Mouse (Mus musculus): Measurements from ENCODE around the gene Tpo. TPM values are rescaled to one million over a fixed set of nuclear protein-coding genes. Genes with fewer than 3 reads are reported as not detected.

The Tpo gene
- not detected in 2 replicates for polyA plus RNA-seq (2016; fragmentation: Nextera tagmentation; extraction: Ambion mirVana)

- Histone ChIP-seq H3K9me3 (no peaks in the 10 kb centered on the region), H3K4me2 (no peak within 1 kb of the TSS), H3K4me1 (0 out of 2 replicates have a peak, but pooled peaks cover 7% of the 10 kb centered on the region), H3K4me3 (replicated peaks) (no peak within 1 kb of the TSS), H3K27me3 (no peaks in the 10 kb centered on the region), H3K36me3 (replicated peaks) (no peaks in the 10 kb centered on the region), H3K9ac (no peak within 1 kb of the TSS), H3K27ac (no peak within 1 kb of the TSS)
- ATAC-seq (ENCODE audit: low FRiP score) = no peak
- 90% methylated on average over 4 of the region's 4 CpGs for WGBS
Observed at GRCm38 (mm10) chr12:30132524-30132923, at the start of gene Tpo. TSS of gene Tpo (minus strand) at chr12:30132624.

- Histone ChIP-seq H3K4me2 (no peak overlapping the region), H3K9ac (no peak overlapping the region), H3K27ac (no peak overlapping the region), H3K27me3 (no peaks in the 10 kb centered on the region), H3K4me1 (no peaks in the 10 kb centered on the region), H3K9me3 (no peaks in the 10 kb centered on the region), H3K4me3 (replicated peaks) (no peak overlapping the region), H3K36me3 (replicated peaks) (no peaks in the 10 kb centered on the region)
- 85% methylated on average over 3 of the region's 3 CpGs for WGBS
- no peak for ATAC-seq (ENCODE audit: low FRiP score)
Observed at GRCm38 (mm10) chr12:30181721-30182120, 49.3 kb upstream of the Tpo start.

GRCm38 (mm10) chr12:30179623-30180022 lies 47.2 kb upstream of the Tpo start:
- Histone ChIP-seq H3K27ac (no peak overlapping the region), H3K9ac (no peak overlapping the region), H3K4me3 (replicated peaks) (no peak overlapping the region), H3K4me2 (no peak overlapping the region), H3K27me3 (no peaks in the 10 kb centered on the region), H3K4me1 (no peaks in the 10 kb centered on the region), H3K36me3 (replicated peaks) (no peaks in the 10 kb centered on the region), H3K9me3 (no peaks in the 10 kb centered on the region)
- no peak for ATAC-seq (ENCODE audit: low FRiP score)
- WGBS = 90% methylated on average over 1 of the region's 1 CpGs

GRCm38 (mm10) chr12:30177966-30178365 lies 45.5 kb upstream of the Tpo start:
- Histone ChIP-seq H3K27me3 (no peaks in the 10 kb centered on the region), H3K9ac (no peak overlapping the region), H3K4me2 (no peak overlapping the region), H3K27ac (no peak overlapping the region), H3K9me3 (no peaks in the 10 kb centered on the region), H3K36me3 (replicated peaks) (no peaks in the 10 kb centered on the region), H3K4me3 (replicated peaks) (no peak overlapping the region), H3K4me1 (no peaks in the 10 kb centered on the region)
- no peak for ATAC-seq (ENCODE audit: low FRiP score)
- WGBS = 86% methylated on average over 6 of the region's 6 CpGs

- no peaks in the 10 kb centered on the region for H3K9me3 ChIP-seq
- no peaks in the 10 kb centered on the region for H3K4me1 ChIP-seq
- 92% methylated on average over 2 of the region's 2 CpGs for WGBS
- no peak overlapping the region for H3K4me3 ChIP-seq (replicated peaks)
- no peak overlapping the region for H3K9ac ChIP-seq
- H3K27me3 ChIP-seq = no peaks in the 10 kb centered on the region
- no peak overlapping the region for H3K4me2 ChIP-seq
- H3K36me3 ChIP-seq (replicated peaks) = no peaks in the 10 kb centered on the region
- no peak for ATAC-seq (ENCODE audit: low FRiP score)
- no peak overlapping the region for H3K27ac ChIP-seq
Observed at GRCm38 (mm10) chr12:30177529-30177928, 45.1 kb upstream of the Tpo start.

- H3K9me3 ChIP-seq = no peaks in the 10 kb centered on the region
- no peaks in the 10 kb centered on the region for H3K36me3 ChIP-seq (replicated peaks)
- H3K4me1 ChIP-seq = no peaks in the 10 kb centered on the region
- H3K27ac ChIP-seq = no peak overlapping the region
- no peak overlapping the region for H3K9ac ChIP-seq
- ATAC-seq (ENCODE audit: low FRiP score) = no peak
- no peak overlapping the region for H3K4me2 ChIP-seq
- no peaks in the 10 kb centered on the region for H3K27me3 ChIP-seq
- no peak overlapping the region for H3K4me3 ChIP-seq (replicated peaks)
- WGBS = 83% methylated on average over 3 of the region's 3 CpGs
Observed at GRCm38 (mm10) chr12:30168491-30168890, 36.1 kb upstream of the Tpo start.

- no peak overlapping the region for H3K27ac ChIP-seq
- H3K4me2 ChIP-seq = no peak overlapping the region
- no peaks in the 10 kb centered on the region for H3K27me3 ChIP-seq
- no peaks in the 10 kb centered on the region for H3K4me1 ChIP-seq
- no peaks in the 10 kb centered on the region for H3K9me3 ChIP-seq
- H3K36me3 ChIP-seq (replicated peaks) = no peaks in the 10 kb centered on the region
- H3K4me3 ChIP-seq (replicated peaks) = no peak overlapping the region
- 82% methylated on average over 5 of the region's 5 CpGs for WGBS
- no peak for ATAC-seq (ENCODE audit: low FRiP score)
- H3K9ac ChIP-seq = no peak overlapping the region
Observed at GRCm38 (mm10) chr12:30164538-30164937, 32.1 kb upstream of the Tpo start.

- H3K36me3 ChIP-seq (replicated peaks) = no peaks in the 10 kb centered on the region
- no peaks in the 10 kb centered on the region for H3K4me1 ChIP-seq
- H3K27me3 ChIP-seq = no peaks in the 10 kb centered on the region
- no peak overlapping the region for H3K4me3 ChIP-seq (replicated peaks)
- no peak overlapping the region for H3K27ac ChIP-seq
- no peak for ATAC-seq (ENCODE audit: low FRiP score)
- no peak overlapping the region for H3K9ac ChIP-seq
- 92% methylated on average over 6 of the region's 6 CpGs for WGBS
- no peaks in the 10 kb centered on the region for H3K9me3 ChIP-seq
- H3K4me2 ChIP-seq = no peak overlapping the region
Observed at GRCm38 (mm10) chr12:30164005-30164404, 31.6 kb upstream of the Tpo start.

- Histone ChIP-seq H3K4me2 (no peak overlapping the region), H3K9me3 (no peaks in the 10 kb centered on the region), H3K27me3 (no peaks in the 10 kb centered on the region), H3K4me1 (no peaks in the 10 kb centered on the region), H3K36me3 (replicated peaks) (no peaks in the 10 kb centered on the region), H3K4me3 (replicated peaks) (no peak overlapping the region), H3K9ac (no peak overlapping the region), H3K27ac (no peak overlapping the region)
- no peak for ATAC-seq (ENCODE audit: low FRiP score)
- WGBS = 85% methylated on average over 5 of the region's 5 CpGs
Observed at GRCm38 (mm10) chr12:30161731-30162406, 29.4 kb upstream of the Tpo start.

- Histone ChIP-seq H3K4me2 (no peak overlapping the region), H3K4me1 (no peaks in the 10 kb centered on the region), H3K27ac (no peak overlapping the region), H3K36me3 (replicated peaks) (no peaks in the 10 kb centered on the region), H3K9me3 (no peaks in the 10 kb centered on the region), H3K27me3 (no peaks in the 10 kb centered on the region), H3K9ac (no peak overlapping the region), H3K4me3 (replicated peaks) (no peak overlapping the region)
- no peak for ATAC-seq (ENCODE audit: low FRiP score)
- 80% methylated on average over 3 of the region's 3 CpGs for WGBS
Observed at GRCm38 (mm10) chr12:30160475-30160874, 28.1 kb upstream of the Tpo start.

- H3K9me3 ChIP-seq = no peaks in the 10 kb centered on the region
- no peaks in the 10 kb centered on the region for H3K36me3 ChIP-seq (replicated peaks)
- no peak overlapping the region for H3K9ac ChIP-seq
- no peak overlapping the region for H3K27ac ChIP-seq
- no peak overlapping the region for H3K4me2 ChIP-seq
- no peak overlapping the region for H3K4me3 ChIP-seq (replicated peaks)
- no peak for ATAC-seq (ENCODE audit: low FRiP score)
- WGBS = 91% methylated on average over 8 of the region's 8 CpGs
- H3K27me3 ChIP-seq = no peaks in the 10 kb centered on the region
- no peaks in the 10 kb centered on the region for H3K4me1 ChIP-seq
Observed at GRCm38 (mm10) chr12:30159788-30160187, 27.4 kb upstream of the Tpo start.

- no peak overlapping the region for H3K4me3 ChIP-seq (replicated peaks)
- WGBS = 63% methylated on average over 7 of the region's 7 CpGs
- H3K27ac ChIP-seq = no peak overlapping the region
- ATAC-seq (ENCODE audit: low FRiP score) = no peak
- no peaks in the 10 kb centered on the region for H3K36me3 ChIP-seq (replicated peaks)
- H3K4me2 ChIP-seq = no peak overlapping the region
- no peaks in the 10 kb centered on the region for H3K27me3 ChIP-seq
- no peaks in the 10 kb centered on the region for H3K4me1 ChIP-seq
- no peaks in the 10 kb centered on the region for H3K9me3 ChIP-seq
- no peak overlapping the region for H3K9ac ChIP-seq
Observed at GRCm38 (mm10) chr12:30154079-30154673, 21.8 kb upstream of the Tpo start.

- ATAC-seq (ENCODE audit: low FRiP score) = no peak
- H3K36me3 ChIP-seq (replicated peaks) = no peaks in the 10 kb centered on the region
- WGBS = 61% methylated on average over 3 of the region's 3 CpGs
- H3K27me3 ChIP-seq = no peaks in the 10 kb centered on the region
- H3K9ac ChIP-seq = no peak overlapping the region
- H3K27ac ChIP-seq = no peak overlapping the region
- no peaks in the 10 kb centered on the region for H3K9me3 ChIP-seq
- H3K4me1 ChIP-seq = no peaks in the 10 kb centered on the region
- H3K4me3 ChIP-seq (replicated peaks) = no peak overlapping the region
- no peak overlapping the region for H3K4me2 ChIP-seq
Observed at GRCm38 (mm10) chr12:30142085-30142484, 9.7 kb upstream of the Tpo start.
